ENCODE assay signal across 10 mouse cellular contexts in genomic region chr13:49581541-49582530, GRCm38 (mm10). TPM values are rescaled to one million over a fixed set of nuclear protein-coding genes. Genes with fewer than 3 reads are reported as not detected.
A peak's percentile ranks its signal among the peaks of the same experiment; 100 is the strongest.
DNase-seq lines count a peak whose midpoint lies in the region; ATAC-seq and TF ChIP-seq lines count a peak whose summit lies in the region.
"Had no signal": no experiment of that assay in that cellular context is flagged by ENCODE, and none has a peak within 500 bp of the region (broad histone marks: within the 10 kb centered on the region; RNA-seq: fewer than 3 reads in every experiment).

Gene Omd (plus strand): TSS chr13:49582462.

- TF ChIP-seq CTCF in gastrocnemius, adult 2 months (IDR thresholded peaks at IDR 0.05), result no peak
- TF ChIP-seq CTCF in midbrain, postnatal 0 days (IDR thresholded peaks at IDR 0.05), result no peak

- no peak within 1 kb of the TSS for H3K9ac ChIP-seq in heart, embryonic 12.5 days
- H3K9ac ChIP-seq in limb, embryonic 12.5 days (replicated peaks), result no peak within 1 kb of the TSS
- no peak within 1 kb of the TSS for H3K9ac ChIP-seq in midbrain, postnatal 0 days (replicated peaks; ENCODE audit: low read length, poor library complexity, severe bottlenecking)
- H3K9ac ChIP-seq: midbrain, embryonic 15.5 days had no signal

- H3K4me3 ChIP-seq in gastrocnemius, adult 2 months, result peak within 1 kb of the TSS; percentile 59
- H3K4me3 ChIP-seq in heart, embryonic 12.5 days, result no peak within 1 kb of the TSS
- no peak within 1 kb of the TSS for H3K4me3 ChIP-seq in limb, embryonic 12.5 days (replicated peaks)
- no peak within 1 kb of the TSS for H3K4me3 ChIP-seq in midbrain, postnatal 0 days (ENCODE audit: low read depth, low read length)
- H3K4me3 ChIP-seq: midbrain, embryonic 15.5 days had no signal

- 63% methylated on average over 8 of the region's 8 CpGs for WGBS in heart, embryonic 12.5 days
- 28% methylated on average over 8 of the region's 8 CpGs for WGBS in limb, embryonic 12.5 days
- WGBS in midbrain, postnatal 0 days, result 84% methylated on average over 8 of the region's 8 CpGs

- DNase-seq in gastrocnemius, adult 2 months, result no peak
- no peak for DNase-seq in gastrocnemius, postnatal 36 days
- DNase-seq in NIH3T3 (ENCODE audit: low read depth), result peak; percentile 89
- no peak for DNase-seq in left cerebral cortex, adult 8-10 months (ENCODE audit: low spot score in 2 of 2)
- no peak for DNase-seq in adrenal gland, adult 2 months
- no peak for DNase-seq in midbrain, postnatal 0 days (ENCODE audit: low spot score)

- H3K36me3 ChIP-seq in heart, embryonic 12.5 days, result no peaks in the 10 kb centered on the region
- H3K36me3 ChIP-seq in limb, embryonic 12.5 days, result no peaks in the 10 kb centered on the region
- H3K36me3 ChIP-seq in midbrain, postnatal 0 days (ENCODE audit: insufficient read depth, low read length), result no peaks in the 10 kb centered on the region
- H3K36me3 ChIP-seq: midbrain, embryonic 15.5 days had no signal

- no peaks in the 10 kb centered on the region for H3K9me3 ChIP-seq in heart, embryonic 12.5 days (replicated peaks)
- H3K9me3 ChIP-seq in limb, embryonic 12.5 days, result no peaks in the 10 kb centered on the region
- H3K9me3 ChIP-seq in midbrain, postnatal 0 days (ENCODE audit: low read length), result no peaks in the 10 kb centered on the region
- H3K9me3 ChIP-seq: midbrain, embryonic 15.5 days had no signal

- no peak for ATAC-seq in heart, embryonic 12.5 days (ENCODE audit: insufficient number of reproducible peaks, low FRiP score)
- no peak for ATAC-seq in limb, embryonic 12.5 days (ENCODE audit: insufficient number of reproducible peaks, insufficient read depth, low FRiP score, low TSS enrichment, low read depth)
- no peak for ATAC-seq in midbrain, postnatal 0 days (ENCODE audit: low FRiP score)
- ATAC-seq: midbrain, embryonic 15.5 days had no signal

- intact Hi-C loops in gastrocnemius, adult 2 months (cut with DNase I), result no loop called here
- intact Hi-C loops in gastrocnemius, postnatal 36 days (cut with DNase I), result no loop called here

- H3K27ac ChIP-seq in gastrocnemius, adult 2 months, result peak within 1 kb of the TSS; percentile 86
- peak within 1 kb of the TSS; percentile 61 for H3K27ac ChIP-seq in heart, embryonic 12.5 days (ENCODE audit: poor library complexity, severe bottlenecking)
- H3K27ac ChIP-seq in limb, embryonic 12.5 days, result peak within 1 kb of the TSS; percentile 91
- no peak within 1 kb of the TSS for H3K27ac ChIP-seq in midbrain, postnatal 0 days (ENCODE audit: low read depth, low read length)
- H3K27ac ChIP-seq: midbrain, embryonic 15.5 days had no signal

- H3K4me2 ChIP-seq in heart, embryonic 12.5 days, result no peak within 1 kb of the TSS
- H3K4me2 ChIP-seq in limb, embryonic 12.5 days, result peak within 1 kb of the TSS; percentile 24; the same call in 1 of the 2 replicates
- no peak within 1 kb of the TSS for H3K4me2 ChIP-seq in midbrain, postnatal 0 days (ENCODE audit: low read depth, low read length, poor library complexity, severe bottlenecking)
- H3K4me2 ChIP-seq: midbrain, embryonic 15.5 days had no signal

- H3K27me3 ChIP-seq in heart, embryonic 12.5 days (replicated peaks), result no peaks in the 10 kb centered on the region
- no peaks in the 10 kb centered on the region for H3K27me3 ChIP-seq in limb, embryonic 12.5 days
- no peaks in the 10 kb centered on the region for H3K27me3 ChIP-seq in midbrain, postnatal 0 days (ENCODE audit: insufficient read depth, low read length)
- H3K27me3 ChIP-seq: midbrain, embryonic 15.5 days had no signal

- no peaks in the 10 kb centered on the region for H3K4me1 ChIP-seq in heart, embryonic 12.5 days (replicated peaks)
- H3K4me1 ChIP-seq in limb, embryonic 12.5 days (replicated peaks), result peaks cover 9% of the 10 kb centered on the region; the same call in 1 of the 2 replicates
- no peaks in the 10 kb centered on the region for H3K4me1 ChIP-seq in midbrain, postnatal 0 days (ENCODE audit: insufficient read depth, low read length)
- H3K4me1 ChIP-seq: midbrain, embryonic 15.5 days had no signal

RNA-seq across cellular contexts. Expression of gene Omd, which starts in this region (rescaled TPM):
- total RNA-seq in gastrocnemius, adult 2 months (2021), result 1 to 10 TPM; 1.9 to 4.8 TPM
- total RNA-seq in gastrocnemius, postnatal 36 days (2021), result 1 to 10 TPM; 2.0 to 2.1 TPM
- polyA plus RNA-seq in heart, embryonic 12.5 days (2016; fragmentation: Nextera tagmentation; extraction: Ambion mirVana), result 0.24 and 0.43 TPM in 2 replicates
- 0.88 and 1.0 TPM in 2 replicates for polyA plus RNA-seq in limb, embryonic 12.5 days (2016; fragmentation: Nextera tagmentation; extraction: Ambion mirVana)
- total RNA-seq in left cerebral cortex, adult 8-10 months (2022), result 1 to 10 TPM; 1.6 to 2.2 (median 2.1) TPM
- 1 to 10 TPM; 5.1 to 6.2 TPM for total RNA-seq in adrenal gland, adult 2 months (2021)
- 0.20 TPM in 1 of 2 replicates, not detected in the other for polyA plus RNA-seq in adrenal gland, adult 2 months (2012; rRNA removed)
- 0.61 and 1.1 TPM in 2 replicates for total RNA-seq in midbrain, postnatal 0 days (2014; rRNA removed)
- polyA plus RNA-seq in midbrain, postnatal 0 days (2015; fragmentation: Nextera tagmentation; extraction: Ambion mirVana), result 1.1 and 1.6 TPM in 2 replicates
- polyA plus RNA-seq: small intestine, adult 2 months had no signal
